ENCODE assay signal across 8 mouse cellular contexts in genomic region chr14:56833211-56833610, GRCm38 (mm10). TPM values are rescaled to one million over a fixed set of nuclear protein-coding genes. Genes with fewer than 3 reads are reported as not detected.
DNase-seq lines count a peak whose midpoint lies in the region; ATAC-seq and TF ChIP-seq lines count a peak whose summit lies in the region.
"Not testable (repeated sequence)": the region's sequence is repeated elsewhere in the genome, so short reads cannot be mapped to it uniquely, and the experiment has no call there.

No protein-coding gene starts in this region.

- not testable (repeated sequence) for H3K27ac ChIP-seq in heart, embryonic 13.5 days (replicated peaks)
- peak overlapping the region; percentile 44; the same call in 1 of the 2 replicates for H3K27ac ChIP-seq in limb, embryonic 13.5 days
- H3K27ac ChIP-seq in lung, postnatal 0 days (ENCODE audit: low read length): 0 out of 2 replicates have a peak overlapping the region, but pooled peaks have one; percentile 16

- 67% methylated on average over 10 of the region's 10 CpGs for WGBS in heart, embryonic 13.5 days
- 46% methylated on average over 10 of the region's 10 CpGs for WGBS in limb, embryonic 13.5 days
- 43% methylated on average over 10 of the region's 10 CpGs for WGBS in lung, postnatal 0 days

- not testable (repeated sequence) for H3K9me3 ChIP-seq in heart, embryonic 13.5 days; limb, embryonic 13.5 days; lung, postnatal 0 days (ENCODE audit: low read length)

- TF ChIP-seq EP300 in lung, postnatal 0 days (IDR thresholded peaks at IDR 0.05): not testable (repeated sequence)

- not testable (repeated sequence) for H3K36me3 ChIP-seq in heart, embryonic 13.5 days; limb, embryonic 13.5 days; lung, postnatal 0 days (ENCODE audit: insufficient read depth, low read length)

- peak; percentile 60 for DNase-seq in ES-CJ7 (ENCODE audit: low read depth, low spot score)
- DNase-seq in gastrocnemius, adult 18-20 months (ENCODE audit: low spot score): peak; percentile 14
- peak; percentile 50 to 59 for DNase-seq in kidney, adult 8-10 months
- peak; percentile 32 for DNase-seq in lung, postnatal 0 days (ENCODE audit: low spot score)
- peak; percentile 64 to 72 for DNase-seq in spleen, adult 18-20 months
- DNase-seq in thymus, adult 18-20 months: peak; percentile 8 to 14

- H3K4me1 ChIP-seq in heart, embryonic 13.5 days; lung, postnatal 0 days (ENCODE audit: insufficient read depth, low read depth, low read length): not testable (repeated sequence)
- H3K4me1 ChIP-seq in limb, embryonic 13.5 days: peaks cover 13% of the 10 kb centered on the region

- not testable (repeated sequence) for H3K9ac ChIP-seq in heart, embryonic 13.5 days; limb, embryonic 13.5 days; lung, postnatal 0 days (replicated peaks; ENCODE audit: low read depth)

- H3K4me2 ChIP-seq in heart, embryonic 13.5 days: 0 out of 2 replicates have a peak overlapping the region, but pooled peaks have one; percentile 4
- H3K4me2 ChIP-seq in limb, embryonic 13.5 days (replicated peaks): peak overlapping the region; percentile 17; the same call in 1 of the 2 replicates
- H3K4me2 ChIP-seq in lung, postnatal 0 days (replicated peaks; ENCODE audit: low read depth, low read length): not testable (repeated sequence)

- not testable (repeated sequence) for H3K27me3 ChIP-seq in heart, embryonic 13.5 days (replicated peaks); limb, embryonic 13.5 days; lung, postnatal 0 days (replicated peaks; ENCODE audit: insufficient read depth, low read length)

- H3K4me3 ChIP-seq in heart, embryonic 13.5 days; limb, embryonic 13.5 days; lung, postnatal 0 days (ENCODE audit: low read depth, low read length): not testable (repeated sequence)

- ATAC-seq in heart, embryonic 13.5 days (ENCODE audit: extremely low read depth, insufficient number of reproducible peaks, low FRiP score, low TSS enrichment); limb, embryonic 13.5 days (ENCODE audit: low FRiP score, low read depth): not testable (repeated sequence)
- 0 out of 2 replicates have a peak, but pooled peaks have one; percentile 26 for ATAC-seq in lung, postnatal 0 days

- not testable (repeated sequence) for TF ChIP-seq CTCF in lung, postnatal 0 days (IDR thresholded peaks at IDR 0.05)

RNA-seq across cellular contexts. Expression of gene Zmym5, which starts 21.7 kb away (rescaled TPM):
- 10 to 100 TPM; 17.8 to 18.8 TPM for total RNA-seq in gastrocnemius, adult 18-20 months (2021)
- 14.7 and 15.8 TPM in 2 replicates for polyA plus RNA-seq in heart, embryonic 13.5 days (2015; fragmentation: Nextera tagmentation; extraction: Ambion mirVana)
- polyA plus RNA-seq in limb, embryonic 13.5 days (2015; fragmentation: Nextera tagmentation; extraction: Ambion mirVana): 31.5 and 34.2 TPM in 2 replicates
- 25.5 and 28.6 TPM in 2 replicates for polyA plus RNA-seq in lung, postnatal 0 days (2015; fragmentation: Nextera tagmentation; extraction: Ambion mirVana)

RNA-seq across cellular contexts. Expression of gene Zmym2, which starts 53.2 kb away (rescaled TPM):
- total RNA-seq in gastrocnemius, adult 18-20 months (2021): 10 to 100 TPM; 35.2 to 37.1 TPM
- polyA plus RNA-seq in heart, embryonic 13.5 days (2015; fragmentation: Nextera tagmentation; extraction: Ambion mirVana): 29.8 and 30.9 TPM in 2 replicates
- polyA plus RNA-seq in limb, embryonic 13.5 days (2015; fragmentation: Nextera tagmentation; extraction: Ambion mirVana): 54.5 and 59.0 TPM in 2 replicates
- 21.1 and 22.8 TPM in 2 replicates for polyA plus RNA-seq in lung, postnatal 0 days (2015; fragmentation: Nextera tagmentation; extraction: Ambion mirVana)

RNA-seq across cellular contexts. Expression of gene Pspc1, which starts 55.1 kb away (rescaled TPM):
- 10 to 100 TPM in 1 of 2 experiments, 1 to 10 TPM in 1; 8.9 to 11.2 TPM for total RNA-seq in gastrocnemius, adult 18-20 months (2021)
- 21.0 and 21.4 TPM in 2 replicates for polyA plus RNA-seq in heart, embryonic 13.5 days (2015; fragmentation: Nextera tagmentation; extraction: Ambion mirVana)
- 34.3 and 37.8 TPM in 2 replicates for polyA plus RNA-seq in limb, embryonic 13.5 days (2015; fragmentation: Nextera tagmentation; extraction: Ambion mirVana)
- polyA plus RNA-seq in lung, postnatal 0 days (2015; fragmentation: Nextera tagmentation; extraction: Ambion mirVana): 9.2 and 11.7 TPM in 2 replicates

Comparison
In these comparisons a context has a peak if more than half of its experiments do, and no peak if none do; other contexts are left out.
1. DNase-seq: peak in every context shown above with its lines; median percentile 68 in spleen, adult 18-20 months; 60 in ES-CJ7; 54 in kidney, adult 8-10 months; 32 in lung, postnatal 0 days; 14 in gastrocnemius, adult 18-20 months; 11 in thymus, adult 18-20 months.